Comparison of ENCODE assay signal across 9 mouse cellular contexts in genomic region chr3:79025983-79026382, GRCm38 (mm10).
"Had no signal": no experiment of that assay in that cellular context is flagged by ENCODE, and none has a peak within 500 bp of the region (broad histone marks: within the 10 kb centered on the region; RNA-seq: fewer than 3 reads in every experiment).

No protein-coding gene starts in this region.

- H3K36me3 ChIP-seq: limb, embryonic 10.5 days; liver, embryonic 13.5 days; midbrain, embryonic 13.5 days had no signal

- H3K9ac ChIP-seq: liver, embryonic 13.5 days; liver, postnatal 0 days; midbrain, embryonic 13.5 days had no signal

- H3K4me3 ChIP-seq: limb, embryonic 10.5 days; liver, embryonic 13.5 days; midbrain, embryonic 13.5 days had no signal

- H3K27me3 ChIP-seq: liver, embryonic 13.5 days; midbrain, embryonic 13.5 days had no signal

- H3K4me2 ChIP-seq: liver, embryonic 13.5 days; midbrain, embryonic 13.5 days had no signal

- H3K9me3 ChIP-seq: limb, embryonic 10.5 days; liver, embryonic 13.5 days; midbrain, embryonic 13.5 days had no signal

- H3K4me1 ChIP-seq: limb, embryonic 10.5 days had no signal

- H3K27ac ChIP-seq: limb, embryonic 10.5 days; liver, embryonic 13.5 days; midbrain, embryonic 13.5 days had no signal

- DNase-seq: kidney, adult 11 months; kidney, postnatal 10 days; liver, embryonic 13.5 days; liver, postnatal 0 days; lung, postnatal 14 days; right cerebral cortex, postnatal 14 days; thymus, postnatal 4 days had no signal

- ATAC-seq: liver, postnatal 0 days; midbrain, embryonic 13.5 days had no signal
